Mouse (Mus musculus) bone marrow macrophage, adult 2 months (primary cell): ENCODE results near the gene Slc39a8.

ENCODE experiments used
- CTCF ChIP-seq: IDR thresholded peaks from 2 replicates; pipeline ENCODE4 v1.5.1; 2012; ENCODE audit warnings: low read depth, mild to moderate bottlenecking, low read length, moderate library complexity
- POLR2A ChIP-seq: IDR thresholded peaks from 2 replicates; pipeline ENCODE4 v1.6.1; 2012; ENCODE audit warnings: mild to moderate bottlenecking, low read depth, low read length, borderline replicate concordance

DNA sequence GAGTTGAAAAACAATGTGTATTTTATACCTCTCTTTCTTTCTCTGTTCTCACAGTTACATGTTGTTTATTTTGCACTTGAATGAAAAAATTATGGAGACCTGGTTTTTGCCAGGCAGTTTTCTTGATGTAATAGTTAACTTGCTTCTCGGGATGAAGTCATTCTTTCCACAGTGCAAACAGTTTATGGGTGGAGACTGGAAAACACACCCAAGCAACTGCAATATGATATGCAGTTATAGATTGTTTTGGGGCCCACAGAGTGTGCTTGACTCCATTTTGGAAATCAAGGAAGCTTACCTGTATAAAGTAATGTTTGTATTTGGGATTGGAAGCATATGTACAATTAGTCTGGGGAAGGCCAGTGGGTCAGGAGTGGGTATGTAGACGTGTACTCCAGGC is 112.4 kb downstream of the Slc39a8 start:
- no peak for TF ChIP-seq CTCF
- TF ChIP-seq POLR2A = no peak
